Mouse (Mus musculus): ENCODE results near the gene Slc25a26. TPM values are rescaled to one million over a fixed set of nuclear protein-coding genes. Genes with fewer than 3 reads are reported as not detected.
"Not testable (repeated sequence)": the region's sequence is repeated elsewhere in the genome, so short reads cannot be mapped to it uniquely, and the experiment has no call there.

Slc25a26 gene
- total RNA-seq, 2 experiments from 2014 or later: 17.1 to 19.3 TPM

DNA sequence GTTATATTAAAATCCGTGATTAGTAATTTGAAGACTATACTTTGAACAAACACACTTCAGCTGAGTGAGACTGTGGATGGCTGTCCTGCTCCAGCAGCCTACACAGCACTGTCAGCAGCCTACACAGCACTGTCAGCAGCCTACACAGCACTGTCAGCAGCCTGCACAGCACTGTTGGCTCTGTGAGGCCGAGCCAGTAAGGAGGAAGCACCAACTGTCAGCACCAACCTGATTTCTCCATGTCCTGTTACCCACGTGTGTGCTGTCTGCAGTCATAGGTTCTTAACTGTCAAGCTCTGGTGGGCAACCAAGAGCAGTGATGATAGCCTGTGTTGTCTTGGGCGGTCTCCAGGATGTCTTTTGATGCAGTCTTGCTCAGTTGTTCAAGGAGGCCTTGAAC, 32.0 kb downstream of the Slc25a26 start:
- intact Hi-C loops (cut with DNase I): no loop called here
- Histone ChIP-seq H3K4me3 (no peak overlapping the region), H3K27ac (no peak overlapping the region)
- TF ChIP-seq CTCF (IDR thresholded peaks at IDR 0.05): no peak
- DNase-seq (ENCODE audit: extremely low spot score in 1 of 2, low spot score in 2 of 2): no peak

- no peak overlapping the region for H3K4me3 ChIP-seq
- H3K27ac ChIP-seq: no peak overlapping the region
- intact Hi-C loops (cut with DNase I): no loop called here
- DNase-seq (ENCODE audit: extremely low spot score in 1 of 2, low spot score in 2 of 2): no peak
- TF ChIP-seq CTCF (IDR thresholded peaks at IDR 0.05): no peak
These were observed 36.3 kb downstream of the Slc25a26 start for GRCm38 (mm10) chr6:94536478-94536877.

- H3K4me3 ChIP-seq: no peak overlapping the region
- no peak overlapping the region for H3K27ac ChIP-seq
- no peak for DNase-seq (ENCODE audit: extremely low spot score in 1 of 2, low spot score in 2 of 2)
- TF ChIP-seq CTCF (IDR thresholded peaks at IDR 0.05): no peak
- intact Hi-C loops (cut with DNase I): no loop called here
These were observed 37.5 kb downstream of the Slc25a26 start for GRCm38 (mm10) chr6:94537652-94538051.

DNA sequence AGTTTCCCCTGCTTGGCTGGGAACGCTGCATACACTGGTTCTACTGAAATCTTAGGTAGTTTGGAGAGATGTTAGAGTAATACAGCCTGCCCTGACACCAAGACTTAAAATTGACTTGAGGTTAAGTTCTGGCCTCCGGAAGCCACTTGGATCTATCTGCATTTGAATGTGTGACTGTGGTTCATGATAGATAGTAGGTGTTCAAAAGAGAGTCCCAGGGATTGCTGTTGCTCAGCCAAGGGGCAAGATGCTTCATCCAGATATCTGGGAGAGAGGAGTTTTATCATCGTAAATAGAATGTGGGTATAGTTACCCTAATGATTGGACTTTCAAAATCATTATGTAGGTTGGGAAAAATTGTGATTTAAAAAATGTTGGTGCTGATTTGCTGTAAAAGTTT, 40.0 kb downstream of the Slc25a26 start:
- Histone ChIP-seq H3K4me3 (no peak overlapping the region), H3K27ac (no peak overlapping the region)
- TF ChIP-seq CTCF (IDR thresholded peaks at IDR 0.05): no peak
- intact Hi-C loops (cut with DNase I): loop anchor here (5.0 kb wide), 1 partner anchor 82 kb away; no protein-coding TSS in a partner anchor
- no peak for DNase-seq (ENCODE audit: extremely low spot score in 1 of 2, low spot score in 2 of 2)

GRCm38 (mm10) chr6:94540615-94541014, 40.5 kb downstream of the Slc25a26 start:
- Histone ChIP-seq H3K4me3 (no peak overlapping the region), H3K27ac (no peak overlapping the region)
- TF ChIP-seq CTCF (IDR thresholded peaks at IDR 0.05): no peak
- intact Hi-C loops (cut with DNase I): loop anchor here (5.0 kb wide), 1 partner anchor 82 kb away; no protein-coding TSS in a partner anchor
- DNase-seq (ENCODE audit: extremely low spot score in 1 of 2, low spot score in 2 of 2): no peak

DNA sequence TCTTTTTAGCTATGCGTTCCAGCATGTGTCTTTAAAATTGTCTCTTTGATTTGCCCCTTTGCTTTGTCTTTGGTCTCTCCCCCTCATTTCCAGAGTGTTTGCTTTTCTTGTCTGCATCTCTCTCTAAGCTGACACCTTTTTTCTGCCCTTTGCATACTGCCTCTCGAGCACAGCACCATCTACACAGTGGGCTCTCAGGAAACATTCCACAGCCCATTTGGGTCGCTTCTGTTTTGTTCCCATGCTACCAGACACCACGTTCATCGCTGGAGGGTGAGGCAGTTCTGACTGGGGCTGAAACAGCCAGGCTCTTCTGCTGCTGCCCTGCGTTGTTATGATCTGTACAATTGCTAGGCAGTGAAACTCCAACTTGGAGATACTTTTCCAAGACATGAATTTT, 41.0 kb downstream of the Slc25a26 start:
- no peak overlapping the region for H3K27ac ChIP-seq
- intact Hi-C loops (cut with DNase I): loop anchor here (5.0 kb wide), 1 partner anchor 81 kb away; no protein-coding TSS in a partner anchor
- no peak for DNase-seq (ENCODE audit: extremely low spot score in 1 of 2, low spot score in 2 of 2)
- no peak overlapping the region for H3K4me3 ChIP-seq
- no peak for TF ChIP-seq CTCF (IDR thresholded peaks at IDR 0.05)

GRCm38 (mm10) chr6:94541854-94542253, 41.7 kb downstream of the Slc25a26 start:
- Histone ChIP-seq H3K4me3 (no peak overlapping the region), H3K27ac (no peak overlapping the region)
- no peak for TF ChIP-seq CTCF (IDR thresholded peaks at IDR 0.05)
- intact Hi-C loops (cut with DNase I): loop anchor here (5.0 kb wide), 1 partner anchor 80 kb away; no protein-coding TSS in a partner anchor
- DNase-seq (ENCODE audit: extremely low spot score in 1 of 2, low spot score in 2 of 2): no peak

DNA sequence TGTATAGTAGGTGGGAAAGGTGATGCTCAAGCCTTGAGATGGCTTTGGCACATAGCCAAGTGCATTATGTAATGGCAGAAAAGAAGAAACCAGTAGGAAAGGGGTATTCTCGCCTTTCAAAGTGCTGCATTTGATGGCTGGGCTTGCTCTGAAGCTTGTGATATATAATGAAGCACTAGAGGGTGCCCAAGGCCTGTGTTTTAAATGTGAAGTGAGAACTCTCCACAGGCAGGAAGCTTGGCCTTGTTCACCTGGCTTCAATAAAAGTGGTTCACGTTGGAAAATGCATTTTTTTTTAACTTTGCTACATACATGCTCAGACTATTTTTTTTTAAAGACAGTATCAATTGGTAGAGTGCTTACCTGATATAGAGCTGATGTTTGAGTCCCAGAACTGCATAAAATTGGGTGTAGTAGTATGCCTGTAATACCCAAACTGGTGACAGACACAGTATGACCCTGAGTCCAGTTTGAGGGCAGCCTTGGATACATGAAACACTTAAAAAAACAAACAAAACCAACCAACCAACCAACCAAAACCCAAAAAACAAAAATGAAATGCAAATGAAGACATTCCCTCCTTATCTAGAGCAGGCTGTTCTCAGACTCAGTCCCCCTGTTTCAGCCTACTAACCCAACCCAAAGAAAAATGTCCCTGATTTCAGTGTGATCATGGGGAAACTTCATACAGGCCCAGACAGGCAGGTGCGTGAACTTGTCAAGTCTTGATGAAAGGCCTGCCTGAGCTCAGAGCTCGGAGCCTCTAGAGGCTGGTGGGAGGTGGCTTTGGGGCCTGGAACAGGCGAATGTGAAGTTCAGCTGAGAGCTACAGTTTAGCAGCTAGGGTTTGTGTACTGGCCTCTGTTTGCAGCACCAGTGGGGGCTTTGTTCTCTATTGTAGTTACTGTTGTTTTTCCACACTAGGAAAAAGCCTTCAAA, 44.0 kb downstream of the Slc25a26 start:
- H3K27ac ChIP-seq: no peak overlapping the region
- peak; percentile 74 for TF ChIP-seq CTCF (IDR thresholded peaks at IDR 0.05)
- no peak overlapping the region for H3K4me3 ChIP-seq
- peak; percentile 48 to 49 for DNase-seq (ENCODE audit: extremely low spot score in 1 of 2, low spot score in 2 of 2)
- intact Hi-C loops (cut with DNase I): loop anchor here (1.0 to 5.0 kb wide), 3 partner anchors 78 to 443 kb away; no protein-coding TSS in a partner anchor

GRCm38 (mm10) chr6:94547239-94547638, 47.1 kb downstream of the Slc25a26 start:
- TF ChIP-seq CTCF (IDR thresholded peaks at IDR 0.05): no peak
- intact Hi-C loops (cut with DNase I): no loop called here
- no peak for DNase-seq (ENCODE audit: extremely low spot score in 1 of 2, low spot score in 2 of 2)
- H3K4me3 ChIP-seq: no peak overlapping the region
- H3K27ac ChIP-seq: no peak overlapping the region

DNA sequence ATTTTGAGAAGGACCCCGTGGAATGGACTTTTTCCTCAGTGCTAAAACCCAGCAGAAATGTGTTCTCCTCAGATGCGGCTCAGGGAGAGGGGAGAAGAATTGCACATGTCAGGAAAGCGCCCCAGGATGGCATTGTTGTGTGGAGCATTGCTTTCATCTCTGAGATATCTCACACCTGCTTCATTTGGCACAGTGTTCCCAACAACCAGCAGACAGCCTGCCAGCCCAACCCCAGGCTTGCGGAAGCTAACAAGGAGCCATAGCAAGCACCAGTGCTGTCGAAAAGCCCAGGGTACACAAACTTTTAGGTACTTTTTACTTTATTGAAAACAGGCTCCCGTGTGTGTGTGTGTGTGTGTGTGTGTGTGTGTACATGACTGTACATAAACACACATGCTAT, 50.2 kb downstream of the Slc25a26 start:
- intact Hi-C loops (cut with DNase I): no loop called here
- DNase-seq (ENCODE audit: extremely low spot score in 1 of 2, low spot score in 2 of 2): no peak
- TF ChIP-seq CTCF (IDR thresholded peaks at IDR 0.05): no peak
- H3K27ac ChIP-seq: no peak overlapping the region
- H3K4me3 ChIP-seq: no peak overlapping the region

GRCm38 (mm10) chr6:94550851-94551250, 50.7 kb downstream of the Slc25a26 start:
- no peak for TF ChIP-seq CTCF (IDR thresholded peaks at IDR 0.05)
- intact Hi-C loops (cut with DNase I): no loop called here
- H3K4me3 ChIP-seq: no peak overlapping the region
- H3K27ac ChIP-seq: no peak overlapping the region
- no peak for DNase-seq (ENCODE audit: extremely low spot score in 1 of 2, low spot score in 2 of 2)

GRCm38 (mm10) chr6:94553085-94553484, 53.0 kb downstream of the Slc25a26 start:
- intact Hi-C loops (cut with DNase I): no loop called here
- DNase-seq (ENCODE audit: extremely low spot score in 1 of 2, low spot score in 2 of 2): no peak
- no peak overlapping the region for H3K4me3 ChIP-seq
- no peak for TF ChIP-seq CTCF (IDR thresholded peaks at IDR 0.05)
- no peak overlapping the region for H3K27ac ChIP-seq

DNA sequence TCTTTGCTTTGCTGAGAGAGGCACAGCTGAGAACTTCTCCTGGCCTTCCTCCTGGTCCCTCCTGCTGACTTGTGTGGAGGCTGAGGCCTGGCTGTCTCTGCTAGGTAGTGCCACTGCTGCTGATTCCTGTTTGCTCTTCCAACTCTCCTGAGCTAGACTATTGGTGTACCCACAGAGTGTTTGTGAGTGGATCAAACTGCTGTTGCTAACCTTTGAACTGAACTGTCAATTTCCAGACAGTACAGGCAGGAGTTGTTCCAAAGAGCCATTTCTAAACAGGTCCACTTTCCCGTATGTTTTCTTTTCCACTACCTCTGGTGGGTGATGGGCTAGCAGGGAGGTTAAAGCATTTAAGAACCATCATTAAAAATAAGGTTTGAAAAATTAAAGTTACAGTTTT, 58.5 kb downstream of the Slc25a26 start:
- DNase-seq (ENCODE audit: extremely low spot score in 1 of 2, low spot score in 2 of 2); intact Hi-C loops (cut with DNase I): not testable (repeated sequence)

More for the DNA sequence above, 58.5 kb downstream of the Slc25a26 start:
- H3K4me3 ChIP-seq, H3K27ac ChIP-seq: not testable (repeated sequence)
